Comparison of ENCODE assay signal across 8 mouse cellular contexts in genomic region chr15:100227031-100227662, GRCm38 (mm10). TPM values are rescaled to one million over a fixed set of nuclear protein-coding genes. Genes with fewer than 3 reads are reported as not detected.
DNase-seq lines count a peak whose midpoint lies in the region; ATAC-seq and TF ChIP-seq lines count a peak whose summit lies in the region.

No protein-coding gene starts in this region.

- no peak for TF ChIP-seq CTCF in kidney, postnatal 0 days (IDR thresholded peaks at IDR 0.05; ENCODE audit: low read depth)

- 0 out of 2 replicates have a peak, but pooled peaks cover 16% of the 10 kb centered on the region for H3K9me3 ChIP-seq in kidney, embryonic 15.5 days (replicated peaks)
- 0 out of 2 replicates have a peak, but pooled peaks cover 2% of the 10 kb centered on the region for H3K9me3 ChIP-seq in kidney, postnatal 0 days (replicated peaks; ENCODE audit: low read length)
- peaks cover 18% of the 10 kb centered on the region for H3K9me3 ChIP-seq in megakaryocyte, embryonic 14.5 days

- H3K27ac ChIP-seq in kidney, embryonic 15.5 days = peak overlapping the region; percentile 100
- H3K27ac ChIP-seq in kidney, postnatal 0 days = peak overlapping the region; percentile 100

- DNase-seq in kidney, adult 18-20 months = no peak
- DNase-seq in c-Kit-positive CD71-negative TER-119-negative erythroid progenitor cells, embryonic 14.5 days (ENCODE audit: low read depth) = peak; percentile 60
- peak; percentile 47 for DNase-seq in heart, adult 8-10 months (ENCODE audit: low spot score)
- no peak for DNase-seq in kidney, postnatal 0 days (ENCODE audit: low spot score)
- peak; percentile 62 for DNase-seq in testis, postnatal 14 days (ENCODE audit: low spot score)
- no peak for DNase-seq in cerebellum, postnatal 10 days

- peak; percentile 46 for ATAC-seq in kidney, embryonic 15.5 days (replicated peaks; ENCODE audit: low FRiP score)
- no peak for ATAC-seq in kidney, postnatal 0 days (replicated peaks; ENCODE audit: low FRiP score, low read depth)

- H3K4me3 ChIP-seq in kidney, embryonic 15.5 days (replicated peaks) = peak overlapping the region; percentile 91
- H3K4me3 ChIP-seq in kidney, postnatal 0 days (replicated peaks; ENCODE audit: low read depth, low read length) = peak overlapping the region; percentile 85
- H3K4me3 ChIP-seq in megakaryocyte, embryonic 14.5 days (replicated peaks) = peak overlapping the region; percentile 96

- peak overlapping the region; percentile 59 for H3K4me2 ChIP-seq in kidney, embryonic 15.5 days
- H3K4me2 ChIP-seq in kidney, postnatal 0 days (ENCODE audit: low read length) = peak overlapping the region; percentile 57

- peak overlapping the region; percentile 98 for H3K9ac ChIP-seq in kidney, embryonic 15.5 days
- H3K9ac ChIP-seq in kidney, postnatal 0 days (ENCODE audit: low read depth, low read length) = peak overlapping the region; percentile 97

- peaks cover 22% of the 10 kb centered on the region for H3K4me1 ChIP-seq in kidney, embryonic 15.5 days
- H3K4me1 ChIP-seq in kidney, postnatal 0 days (replicated peaks; ENCODE audit: insufficient read depth, low read length) = 0 out of 2 replicates have a peak, but pooled peaks cover 6% of the 10 kb centered on the region
- H3K4me1 ChIP-seq in megakaryocyte, embryonic 14.5 days = peaks cover 80% of the 10 kb centered on the region

- peaks cover 13% of the 10 kb centered on the region; the same call in 1 of the 2 replicates for H3K36me3 ChIP-seq in kidney, embryonic 15.5 days
- H3K36me3 ChIP-seq in kidney, postnatal 0 days (ENCODE audit: insufficient read depth, low read length) = 0 out of 2 replicates have a peak, but pooled peaks cover 4% of the 10 kb centered on the region
- H3K36me3 ChIP-seq in megakaryocyte, embryonic 14.5 days (replicated peaks; ENCODE audit: low read length) = peaks cover 54% of the 10 kb centered on the region

- no peaks in the 10 kb centered on the region for H3K27me3 ChIP-seq in kidney, embryonic 15.5 days
- H3K27me3 ChIP-seq in kidney, postnatal 0 days (ENCODE audit: insufficient read depth, low read length) = no peaks in the 10 kb centered on the region
- H3K27me3 ChIP-seq in megakaryocyte, embryonic 14.5 days (replicated peaks) = no peaks in the 10 kb centered on the region

- 3% methylated on average over 17 of the region's 17 CpGs for WGBS in kidney, embryonic 15.5 days
- 3% methylated on average over 16 of the region's 17 CpGs for WGBS in kidney, postnatal 0 days

RNA-seq across cellular contexts. Expression of gene Atf1, which starts 0.5 kb away (rescaled TPM):
- 49.7 and 51.1 TPM in 2 replicates for polyA plus RNA-seq in kidney, embryonic 15.5 days (2015; fragmentation: Nextera tagmentation; extraction: Ambion mirVana)
- 10 to 100 TPM; 51.7 to 67.5 (median 61.6) TPM for total RNA-seq in heart, adult 8-10 months (2022)
- 30.2 and 33.9 TPM in 2 replicates for polyA plus RNA-seq in kidney, postnatal 0 days (2015; fragmentation: Nextera tagmentation; extraction: Ambion mirVana)
- polyA plus RNA-seq in megakaryocyte, embryonic 14.5 days (2012; ENCODE audit: insufficient read depth, low replicate concordance) = 20.0 and 20.6 TPM in 2 replicates

RNA-seq across cellular contexts. Expression of gene Tmprss12, which starts 53.5 kb away (rescaled TPM):
- polyA plus RNA-seq in kidney, embryonic 15.5 days (2015; fragmentation: Nextera tagmentation; extraction: Ambion mirVana) = not detected in 2 replicates
- total RNA-seq in heart, adult 8-10 months (2022) = not detected
- not detected in 2 replicates for polyA plus RNA-seq in kidney, postnatal 0 days (2015; fragmentation: Nextera tagmentation; extraction: Ambion mirVana)
- not detected in 2 replicates for polyA plus RNA-seq in megakaryocyte, embryonic 14.5 days (2012; ENCODE audit: insufficient read depth, low replicate concordance)

Comparison
In these comparisons a context has a peak if more than half of its experiments do, and no peak if none do; other contexts are left out.
1. DNase-seq: peak in c-Kit-positive CD71-negative TER-119-negative erythroid progenitor cells, embryonic 14.5 days (single experiment), heart, adult 8-10 months (single experiment) and testis, postnatal 14 days (single experiment); none in kidney, adult 18-20 months (single experiment), kidney, postnatal 0 days (single experiment) and cerebellum, postnatal 10 days (0 of 2).
2. Peak in every context shown above with its lines, with median percentiles within 50 percentile points of each other: H3K4me3 ChIP-seq.